Comparison of ENCODE assay signal across 8 mouse cellular contexts in genomic region chr16:4003489-4004398, GRCm38 (mm10). TPM values are rescaled to one million over a fixed set of nuclear protein-coding genes. Genes with fewer than 3 reads are reported as not detected.
A peak's percentile ranks its signal among the peaks of the same experiment; 100 is the strongest.
DNase-seq lines count a peak whose midpoint lies in the region; ATAC-seq lines count a peak whose summit lies in the region.

TSS of gene Slx4 (minus strand) at chr16:4003770.

- ATAC-seq in inflammation-experienced regulatory T-cells, adult 6 months, result peak; percentile 91
- peak; percentile 89 for ATAC-seq in megakaryocyte-erythroid progenitor cell, adult 5-6 weeks (replicated peaks; ENCODE audit: low FRiP score, low TSS enrichment, poor library complexity, severe bottlenecking)

- DNase-seq in adrenal gland, adult (ENCODE audit: inconsistent age in 2 of 2, low spot score in 1 of 2), result peak; percentile 97 to 99
- DNase-seq in embryo, embryonic 10.5 days (ENCODE audit: low spot score), result peak; percentile 99
- DNase-seq in gastrocnemius, postnatal 14 days, result peak; percentile 94
- DNase-seq in left cerebral cortex, postnatal 10 days (ENCODE audit: extremely low spot score in 1 of 2, low spot score in 2 of 2), result peak; percentile 96
- peak; percentile 98 for DNase-seq in right cerebral cortex, postnatal 25 days
- peak; percentile 92 for DNase-seq in urinary bladder, postnatal 4 days (ENCODE audit: low spot score in 2 of 2)

- intact Hi-C loops in gastrocnemius, postnatal 14 days (cut with DNase I; ENCODE audit: low total_unique reads), result no loop called here
- intact Hi-C loops in left cerebral cortex, postnatal 10 days (cut with DNase I), result no loop called here

RNA-seq across cellular contexts. Expression of gene Slx4, which starts in this region (rescaled TPM):
- 1 to 10 TPM; 5.9 to 7.9 TPM for total RNA-seq in gastrocnemius, postnatal 14 days (2021)
- polyA plus RNA-seq in inflammation-experienced regulatory T-cells, adult 6 months (2017; shearing (Covaris generic)), result 10 to 100 TPM; 15.0 to 28.4 (median 15.6) TPM
- total RNA-seq in left cerebral cortex, postnatal 10 days (2021), result 10 to 100 TPM; 60.9 to 61.7 TPM
- 45.8 and 61.3 TPM in 2 replicates for total RNA-seq in megakaryocyte-erythroid progenitor cell, adult 5-6 weeks (2014; fragmentation: Nextera tagmentation)
- total RNA-seq in megakaryocyte-erythroid progenitor cell, adult 5-6 weeks (2017), result 34.7 and 35.6 TPM in 2 replicates

Comparison
In these comparisons a context has a peak if more than half of its experiments do, and no peak if none do; other contexts are left out.
1. Peak in every context shown above with its lines: DNase-seq and ATAC-seq.